In the genomic region with DNA sequence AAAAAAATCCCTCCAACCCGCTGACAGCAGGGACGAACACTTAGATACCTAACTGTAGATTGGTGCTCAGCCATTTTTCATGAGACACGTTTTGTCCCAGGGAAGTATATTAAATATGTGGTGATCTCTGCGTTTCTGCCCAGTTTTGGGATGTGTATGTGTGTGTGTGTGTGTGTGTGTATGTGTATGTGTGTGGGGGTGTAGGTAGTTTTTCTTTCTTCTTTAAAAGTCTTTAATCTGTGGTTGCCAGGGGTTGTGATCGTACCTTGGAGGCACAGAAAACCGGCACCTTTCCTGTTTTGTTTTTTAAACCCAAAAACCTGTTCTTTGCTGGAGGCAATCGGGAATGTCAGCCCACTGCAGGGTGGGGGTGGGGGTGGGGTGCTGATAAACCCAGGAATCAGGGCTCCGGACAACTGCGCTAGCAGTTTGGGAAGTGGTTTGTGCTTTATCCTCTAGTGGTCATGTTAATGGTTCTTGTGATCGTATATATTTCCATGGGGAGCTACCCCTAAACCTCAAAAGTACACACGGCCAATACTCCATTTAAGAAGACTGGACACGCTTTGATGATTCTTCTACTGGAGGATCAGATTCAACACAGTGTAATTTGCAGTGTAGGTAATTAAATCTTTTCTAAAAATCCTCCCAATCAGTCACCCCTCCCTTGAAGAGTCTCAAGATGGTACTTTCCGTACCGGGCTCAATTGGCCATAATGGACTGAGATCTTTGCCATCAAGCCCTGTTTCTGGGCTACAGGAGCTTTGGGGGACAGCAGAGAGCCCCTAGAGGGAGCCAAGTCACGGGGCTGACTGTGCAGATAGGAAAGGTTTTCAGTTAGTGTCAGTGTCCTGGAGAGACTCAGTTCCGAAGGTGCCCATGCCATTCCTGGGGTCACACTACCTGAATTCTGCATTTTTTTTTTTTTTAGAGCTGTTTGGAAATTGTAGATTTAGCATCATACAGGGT, we compare ENCODE assay signal across 8 mouse cellular contexts. TPM values are rescaled to one million over a fixed set of nuclear protein-coding genes. Genes with fewer than 3 reads are reported as not detected.
DNase-seq lines count a peak whose midpoint lies in the region; ATAC-seq and TF ChIP-seq lines count a peak whose summit lies in the region.

No protein-coding gene starts in this region.

- no peaks in the 10 kb centered on the region for H3K9me3 ChIP-seq in heart, embryonic 11.5 days (replicated peaks; ENCODE audit: control insufficient read depth, low read length)
- no peaks in the 10 kb centered on the region for H3K9me3 ChIP-seq in heart, postnatal 0 days (replicated peaks; ENCODE audit: control insufficient read depth, low read length)
- no peaks in the 10 kb centered on the region for H3K9me3 ChIP-seq in liver, embryonic 11.5 days (ENCODE audit: control insufficient read depth, low read length)
- no peaks in the 10 kb centered on the region for H3K9me3 ChIP-seq in stomach, embryonic 15.5 days

- peaks cover 28% of the 10 kb centered on the region for H3K4me1 ChIP-seq in heart, embryonic 11.5 days (ENCODE audit: control insufficient read depth, insufficient read depth, low read length)
- peaks cover 11% of the 10 kb centered on the region for H3K4me1 ChIP-seq in brown adipose tissue, adult 24 weeks (ENCODE audit: control insufficient read depth, insufficient read depth, insufficient read length, low read length)
- H3K4me1 ChIP-seq in heart, postnatal 0 days (ENCODE audit: control insufficient read depth, insufficient read depth), result peaks cover 38% of the 10 kb centered on the region
- peaks cover 8% of the 10 kb centered on the region for H3K4me1 ChIP-seq in liver, embryonic 11.5 days (replicated peaks; ENCODE audit: control insufficient read depth, insufficient read depth, low read length)
- no peaks in the 10 kb centered on the region; the same call in 1 of the 2 replicates for H3K4me1 ChIP-seq in stomach, embryonic 15.5 days

- TF ChIP-seq CTCF in heart, postnatal 0 days (IDR thresholded peaks at IDR 0.05; ENCODE audit: low read depth), result peak; percentile 16; the same call in 1 of the 2 replicates

- DNase-seq in heart, postnatal 14 days, result no peak
- no peak for DNase-seq in heart, postnatal 0 days (ENCODE audit: low spot score)
- no peak for DNase-seq in liver, embryonic 11.5 days (ENCODE audit: low spot score)
- DNase-seq in thymus, postnatal 10 days (ENCODE audit: low spot score in 2 of 2), result no peak

- whole genome bisulfite sequencing in heart, embryonic 11.5 days (ENCODE audit: insufficient replicate concordance), result 10% methylated on average over 16 of the region's 16 CpGs
- WGBS in heart, postnatal 0 days, result 6% methylated on average over 16 of the region's 16 CpGs
- WGBS in liver, embryonic 11.5 days, result 20% methylated on average over 16 of the region's 16 CpGs
- WGBS in stomach, embryonic 15.5 days, result 13% methylated on average over 16 of the region's 16 CpGs

- H3K9ac ChIP-seq in heart, embryonic 11.5 days (ENCODE audit: low read depth, low read length), result peak overlapping the region; percentile 92
- peak overlapping the region; percentile 94 for H3K9ac ChIP-seq in heart, postnatal 0 days (replicated peaks; ENCODE audit: low read depth, low read length)
- peak overlapping the region; percentile 64 for H3K9ac ChIP-seq in liver, embryonic 11.5 days (ENCODE audit: low read depth, low read length)
- H3K9ac ChIP-seq in stomach, embryonic 15.5 days, result peak overlapping the region; percentile 94

- H3K36me3 ChIP-seq in heart, embryonic 11.5 days (ENCODE audit: control insufficient read depth, insufficient read depth, low read length), result peaks cover 6% of the 10 kb centered on the region
- peaks cover 8% of the 10 kb centered on the region for H3K36me3 ChIP-seq in heart, postnatal 0 days (replicated peaks; ENCODE audit: control insufficient read depth, insufficient read depth, low read length)
- H3K36me3 ChIP-seq in liver, embryonic 11.5 days (ENCODE audit: control insufficient read depth, insufficient read depth, low read length), result 0 out of 2 replicates have a peak, but pooled peaks cover 2% of the 10 kb centered on the region
- H3K36me3 ChIP-seq in stomach, embryonic 15.5 days, result no peaks in the 10 kb centered on the region

- no peaks in the 10 kb centered on the region for H3K27me3 ChIP-seq in heart, embryonic 11.5 days (ENCODE audit: control insufficient read depth, insufficient read depth, low read length)
- H3K27me3 ChIP-seq in heart, postnatal 0 days (ENCODE audit: control insufficient read depth, insufficient read depth, low read length), result no peaks in the 10 kb centered on the region
- peaks cover 15% of the 10 kb centered on the region for H3K27me3 ChIP-seq in liver, embryonic 11.5 days (replicated peaks; ENCODE audit: control insufficient read depth, insufficient read depth, low read length)
- no peaks in the 10 kb centered on the region for H3K27me3 ChIP-seq in stomach, embryonic 15.5 days (replicated peaks)

- H3K4me2 ChIP-seq in heart, embryonic 11.5 days, result peak overlapping the region; percentile 75
- H3K4me2 ChIP-seq in heart, postnatal 0 days (ENCODE audit: low read depth, low read length), result peak overlapping the region; percentile 77
- peak overlapping the region; percentile 76 for H3K4me2 ChIP-seq in liver, embryonic 11.5 days
- peak overlapping the region; percentile 82 for H3K4me2 ChIP-seq in stomach, embryonic 15.5 days

- intact Hi-C loops in heart, postnatal 14 days (cut with DNase I), result loop anchor here (2.0 kb wide), 2 partner anchors 19 to 45 kb away; no protein-coding TSS in a partner anchor

- peak overlapping the region; percentile 94; the same call in 1 of the 2 replicates for H3K27ac ChIP-seq in heart, embryonic 11.5 days (ENCODE audit: low read depth, low read length)
- H3K27ac ChIP-seq in brown adipose tissue, adult 24 weeks (replicated peaks; ENCODE audit: low read depth, low read length), result peak overlapping the region; percentile 70; the same call in 1 of the 2 replicates
- H3K27ac ChIP-seq in heart, postnatal 0 days (ENCODE audit: low read depth), result peak overlapping the region; percentile 98
- no peak overlapping the region for H3K27ac ChIP-seq in liver, embryonic 11.5 days (ENCODE audit: low read depth, low read length)
- H3K27ac ChIP-seq in stomach, embryonic 15.5 days, result peak overlapping the region; percentile 92

- TF ChIP-seq EP300 in heart, postnatal 0 days (IDR thresholded peaks at IDR 0.05; ENCODE audit: low read depth), result no peak

- peak overlapping the region; percentile 82 for H3K4me3 ChIP-seq in heart, embryonic 11.5 days (ENCODE audit: low read depth, low read length)
- H3K4me3 ChIP-seq in brown adipose tissue, adult 24 weeks (ENCODE audit: insufficient read depth, low read depth, low read length), result peak overlapping the region; percentile 100
- H3K4me3 ChIP-seq in heart, postnatal 0 days (ENCODE audit: low read depth, low read length), result peak overlapping the region; percentile 93
- peak overlapping the region; percentile 62 for H3K4me3 ChIP-seq in liver, embryonic 11.5 days (ENCODE audit: low read depth, low read length)
- H3K4me3 ChIP-seq in stomach, embryonic 15.5 days (replicated peaks), result peak overlapping the region; percentile 84

- ATAC-seq in heart, embryonic 11.5 days (replicated peaks; ENCODE audit: insufficient number of reproducible peaks, low FRiP score, low TSS enrichment), result no peak
- no peak for ATAC-seq in heart, postnatal 0 days (ENCODE audit: insufficient read depth, low read depth)
- no peak for ATAC-seq in liver, embryonic 11.5 days (replicated peaks; ENCODE audit: low FRiP score)
- no peak for ATAC-seq in stomach, embryonic 15.5 days (ENCODE audit: insufficient read depth, low FRiP score, low read depth)
- no peak for ATAC-seq in frontal cortex, adult (ENCODE audit: low TSS enrichment)

RNA-seq across cellular contexts. Expression of a gene that starts 1.4 kb away (rescaled TPM):
- 10.0 and 12.5 TPM in 2 replicates for polyA plus RNA-seq in heart, embryonic 11.5 days (2014; fragmentation: Nextera tagmentation; extraction: Ambion mirVana)
- total RNA-seq in heart, postnatal 14 days (2021), result 10 to 100 TPM; 58.2 to 58.4 TPM
- 13.5 and 20.2 TPM in 2 replicates for polyA plus RNA-seq in brown adipose tissue, adult 24 weeks (2012; ENCODE audit: insufficient read depth, insufficient read length, missing spikeins)
- total RNA-seq in heart, postnatal 0 days (2014; rRNA removed; ENCODE audit: low replicate concordance), result 40.8 and 72.6 TPM in 2 replicates
- 9.5 and 11.1 TPM in 2 replicates for polyA plus RNA-seq in heart, postnatal 0 days (2015; fragmentation: Nextera tagmentation; extraction: Ambion mirVana)
- 2.5 and 4.1 TPM in 2 replicates for polyA plus RNA-seq in liver, embryonic 11.5 days (2014; fragmentation: Nextera tagmentation; extraction: Ambion mirVana)
- 6.1 and 7.2 TPM in 2 replicates for polyA plus RNA-seq in stomach, embryonic 15.5 days (2015; fragmentation: Nextera tagmentation; extraction: Ambion mirVana)
